Mouse (Mus musculus) spleen, postnatal 10 days (tissue): ENCODE measurements around the gene Sec31b.

Source experiments
- DNase-seq, 2 experiments: peaks; one replicate each; pipeline ENCODE4 v3.0.0; 2021 to 2022; ENCODE audit warnings: low spot score in 2 of 2

Gene Sec31b

DNA sequence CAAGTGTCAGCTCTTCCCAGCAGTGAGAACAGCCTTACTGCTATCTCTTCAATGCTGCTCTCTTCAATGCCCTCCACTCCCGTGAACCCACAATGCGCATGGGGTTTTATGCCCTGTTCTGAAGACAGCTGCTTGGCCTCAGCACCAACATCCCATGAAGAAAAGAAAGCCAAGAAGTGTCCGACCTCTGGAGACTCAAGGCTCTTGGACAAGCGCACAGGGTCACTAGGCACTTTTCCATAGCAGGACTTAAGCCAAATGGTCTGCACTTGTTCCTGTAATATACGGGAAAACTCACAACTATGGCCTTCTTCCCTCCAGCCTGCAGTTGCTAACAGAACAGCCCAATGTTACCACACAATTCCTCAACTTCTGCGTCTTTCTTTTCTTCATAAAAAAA lies 70.4 kb downstream of the Sec31b start:
- no peak for DNase-seq

DNA sequence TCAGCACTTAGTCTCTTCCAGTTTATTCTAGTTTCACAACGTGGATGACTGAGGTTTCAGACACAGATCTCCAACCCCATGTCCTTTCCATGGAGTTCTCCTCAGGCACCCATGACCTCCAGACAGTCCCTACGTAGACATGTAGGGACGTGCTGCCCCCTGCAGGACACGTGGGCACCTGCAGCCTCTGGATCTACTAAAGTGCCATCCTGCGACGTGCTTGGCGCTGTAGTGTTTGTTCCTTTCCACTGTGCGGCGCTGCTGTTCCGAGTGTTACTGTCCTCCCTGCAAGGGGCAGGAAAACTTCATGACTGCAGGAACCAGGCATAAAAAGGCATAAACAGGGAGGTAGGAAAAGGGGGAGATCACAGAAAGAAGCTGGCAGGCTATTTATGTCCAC lies 71.5 kb downstream of the Sec31b start:
- DNase-seq = peak; percentile 63 to 88
